Comparison of ENCODE assay signal across 20 mouse cellular contexts in the genomic region with DNA sequence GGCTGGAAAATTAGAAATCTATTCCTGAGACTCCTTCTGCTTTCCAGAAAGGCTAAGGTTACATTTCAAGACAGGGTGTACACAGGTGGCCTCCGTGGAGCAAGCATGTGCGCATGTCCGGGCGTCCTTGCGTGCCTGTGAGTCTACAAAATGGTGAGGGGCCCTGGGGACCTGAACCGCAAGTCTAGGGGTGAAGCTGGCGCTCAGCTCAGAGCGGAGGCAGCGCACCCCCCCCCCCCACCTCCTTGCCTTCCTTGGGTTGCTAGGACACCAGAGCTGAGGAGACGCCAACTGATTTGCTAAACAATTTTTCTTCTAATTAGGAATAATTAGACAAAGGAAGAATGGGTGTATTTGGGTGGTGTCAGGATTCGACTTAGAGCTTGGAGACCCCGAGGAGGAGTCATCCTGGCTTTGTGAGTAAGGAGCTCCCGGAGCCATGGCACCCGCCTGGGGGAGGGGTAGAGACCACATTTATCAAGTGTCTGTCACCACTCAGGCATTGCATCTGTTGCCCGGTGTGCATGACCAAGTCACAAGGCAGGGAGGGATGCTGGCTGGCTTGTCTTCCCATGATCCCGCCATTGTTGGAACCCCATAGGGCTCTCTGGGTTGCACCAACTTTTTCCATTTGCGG. TPM values are rescaled to one million over a fixed set of nuclear protein-coding genes. Genes with fewer than 3 reads are reported as not detected.
DNase-seq lines count a peak whose midpoint lies in the region; ATAC-seq and TF ChIP-seq lines count a peak whose summit lies in the region.
"Had no signal": no experiment of that assay in that cellular context is flagged by ENCODE, and none has a peak within 500 bp of the region (broad histone marks: within the 10 kb centered on the region; RNA-seq: fewer than 3 reads in every experiment).

No protein-coding gene starts in this region.

- H3K9me3 ChIP-seq in embryonic facial prominence, embryonic 14.5 days (ENCODE audit: control insufficient read depth, low read length) = no peaks in the 10 kb centered on the region
- H3K9me3 ChIP-seq in embryonic facial prominence, embryonic 10.5 days = no peaks in the 10 kb centered on the region
- no peaks in the 10 kb centered on the region for H3K9me3 ChIP-seq in hindbrain, embryonic 13.5 days
- H3K9me3 ChIP-seq: lung, embryonic 15.5 days had no signal

- intact Hi-C loops in left cerebral cortex, postnatal 4 days (cut with DNase I) = no loop called here
- intact Hi-C loops in left cerebral cortex, postnatal 14 days (cut with DNase I) = no loop called here

- ATAC-seq in embryonic facial prominence, embryonic 14.5 days (ENCODE audit: low read depth) = peak; percentile 58; the same call in 1 of the 2 replicates
- ATAC-seq in hindbrain, embryonic 13.5 days (ENCODE audit: low FRiP score) = peak; percentile 85
- ATAC-seq: intestine, postnatal 0 days had no signal

- no peak overlapping the region for H3K27ac ChIP-seq in embryonic facial prominence, embryonic 14.5 days (replicated peaks; ENCODE audit: low read depth, low read length)
- H3K27ac ChIP-seq in embryonic facial prominence, embryonic 10.5 days (replicated peaks) = no peak overlapping the region
- H3K27ac ChIP-seq in hindbrain, embryonic 13.5 days = no peak overlapping the region
- H3K27ac ChIP-seq: heart, adult 2 months; lung, embryonic 15.5 days had no signal

- TF ChIP-seq CTCF in lung, adult 2 months (IDR thresholded peaks at IDR 0.05; ENCODE audit: insufficient read depth, low read length) = no peak

- H3K4me2 ChIP-seq in embryonic facial prominence, embryonic 14.5 days (ENCODE audit: low read depth, low read length) = no peak overlapping the region
- peak overlapping the region; percentile 25; the same call in 1 of the 2 replicates for H3K4me2 ChIP-seq in hindbrain, embryonic 13.5 days
- H3K4me2 ChIP-seq: lung, embryonic 15.5 days had no signal

- no peaks in the 10 kb centered on the region for H3K27me3 ChIP-seq in embryonic facial prominence, embryonic 14.5 days (replicated peaks; ENCODE audit: control insufficient read depth, insufficient read depth, low read length)
- no peaks in the 10 kb centered on the region for H3K27me3 ChIP-seq in embryonic facial prominence, embryonic 10.5 days (replicated peaks; ENCODE audit: low read depth, poor library complexity, severe bottlenecking)
- H3K27me3 ChIP-seq in hindbrain, embryonic 13.5 days = peaks cover 12% of the 10 kb centered on the region; the same call in 1 of the 2 replicates
- H3K27me3 ChIP-seq: lung, embryonic 15.5 days had no signal

- H3K36me3 ChIP-seq in embryonic facial prominence, embryonic 14.5 days (ENCODE audit: control insufficient read depth, insufficient read depth, low read length) = no peaks in the 10 kb centered on the region
- H3K36me3 ChIP-seq in embryonic facial prominence, embryonic 10.5 days (replicated peaks) = no peaks in the 10 kb centered on the region
- H3K36me3 ChIP-seq in hindbrain, embryonic 13.5 days = no peaks in the 10 kb centered on the region
- H3K36me3 ChIP-seq: lung, embryonic 15.5 days had no signal

- TF ChIP-seq POLR2A in lung, adult 2 months (IDR thresholded peaks at IDR 0.05; ENCODE audit: borderline replicate concordance, extremely low read depth, low read depth, low read length) = no peak

- no peak for DNase-seq in embryonic facial prominence, embryonic 14.5 days (ENCODE audit: low spot score)
- no peak for DNase-seq in embryonic facial prominence, embryonic 10.5 days (ENCODE audit: low spot score)
- peak; percentile 30 for DNase-seq in left cerebral cortex, postnatal 4 days
- DNase-seq in left cerebral cortex, postnatal 14 days (ENCODE audit: low spot score in 2 of 2) = no peak
- peak; percentile 59 for DNase-seq in retina, embryonic 14.5 days (ENCODE audit: low spot score)
- no peak for DNase-seq in layer of hippocampus, adult 18-20 months (ENCODE audit: low spot score in 2 of 2)
- DNase-seq in lung, adult 2 months = no peak
- DNase-seq: cerebellum, adult 9-10 months; heart, adult 2 months; heart, postnatal 10 days; liver; thymus, postnatal 36 days had no signal

- no peak overlapping the region for H3K4me3 ChIP-seq in embryonic facial prominence, embryonic 14.5 days (ENCODE audit: low read depth, low read length)
- no peak overlapping the region for H3K4me3 ChIP-seq in embryonic facial prominence, embryonic 10.5 days
- no peak overlapping the region for H3K4me3 ChIP-seq in hindbrain, embryonic 13.5 days
- H3K4me3 ChIP-seq in lung, adult 2 months (replicated peaks; ENCODE audit: extremely low read depth, low read depth, low read length) = no peak overlapping the region
- H3K4me3 ChIP-seq: heart, adult 2 months; lung, embryonic 15.5 days; myocyte had no signal

- 75% methylated on average over 17 of the region's 17 CpGs for WGBS in embryonic facial prominence, embryonic 14.5 days
- 86% methylated on average over 17 of the region's 17 CpGs for WGBS in embryonic facial prominence, embryonic 10.5 days
- 46% methylated on average over 17 of the region's 17 CpGs for WGBS in hindbrain, embryonic 13.5 days
- 86% methylated on average over 17 of the region's 17 CpGs for WGBS in lung, adult 2 months

- H3K9ac ChIP-seq in embryonic facial prominence, embryonic 14.5 days (ENCODE audit: low read depth, low read length) = no peak overlapping the region
- H3K9ac ChIP-seq in hindbrain, embryonic 13.5 days = no peak overlapping the region
- H3K9ac ChIP-seq: lung, embryonic 15.5 days had no signal

- no peaks in the 10 kb centered on the region for H3K4me1 ChIP-seq in embryonic facial prominence, embryonic 14.5 days (ENCODE audit: control insufficient read depth, insufficient read depth, low read length)
- H3K4me1 ChIP-seq in embryonic facial prominence, embryonic 10.5 days = 0 out of 2 replicates have a peak, but pooled peaks cover 3% of the 10 kb centered on the region
- H3K4me1 ChIP-seq in hindbrain, embryonic 13.5 days (replicated peaks) = peaks cover 13% of the 10 kb centered on the region
- H3K4me1 ChIP-seq in lung, adult 2 months (ENCODE audit: control insufficient read depth, insufficient read depth, low read length) = no peaks in the 10 kb centered on the region

RNA-seq across cellular contexts. Expression of a gene that starts 17.7 kb away (rescaled TPM):
- 1.1 and 1.4 TPM in 2 replicates for polyA plus RNA-seq in embryonic facial prominence, embryonic 14.5 days (2014; fragmentation: Nextera tagmentation; extraction: Ambion mirVana)
- polyA plus RNA-seq in embryonic facial prominence, embryonic 10.5 days (2016; fragmentation: Nextera tagmentation; extraction: Ambion mirVana) = 1.2 and 1.7 TPM in 2 replicates
- total RNA-seq in left cerebral cortex, postnatal 4 days (2021) = under 1 TPM in 1 of 2 experiments, not detected in 1; 0.20 TPM
- not detected for total RNA-seq in left cerebral cortex, postnatal 14 days (2021)
- 0.18 and 0.25 TPM in 2 replicates for polyA plus RNA-seq in hindbrain, embryonic 13.5 days (2015; fragmentation: Nextera tagmentation; extraction: Ambion mirVana)
- total RNA-seq in layer of hippocampus, adult 18-20 months (2021) = not detected
- polyA plus RNA-seq in lung, adult 2 months (2012; rRNA removed) = 1.3 and 1.9 TPM in 2 replicates
- total RNA-seq: layer of hippocampus, adult 8-10 months; megakaryocyte, adult 5-6 weeks had no signal
- polyA plus RNA-seq: spleen, adult 2 months had no signal

RNA-seq across cellular contexts. Expression of a gene that starts 21.8 kb away (rescaled TPM):
- polyA plus RNA-seq in embryonic facial prominence, embryonic 14.5 days (2014; fragmentation: Nextera tagmentation; extraction: Ambion mirVana) = 0.60 and 1.3 TPM in 2 replicates
- polyA plus RNA-seq in embryonic facial prominence, embryonic 10.5 days (2016; fragmentation: Nextera tagmentation; extraction: Ambion mirVana) = not detected in 2 replicates
- not detected for total RNA-seq in left cerebral cortex, postnatal 4 days (2021)
- not detected for total RNA-seq in left cerebral cortex, postnatal 14 days (2021)
- 0.26 TPM in 1 of 2 replicates, not detected in the other for polyA plus RNA-seq in hindbrain, embryonic 13.5 days (2015; fragmentation: Nextera tagmentation; extraction: Ambion mirVana)
- total RNA-seq in layer of hippocampus, adult 18-20 months (2021) = not detected
- polyA plus RNA-seq in lung, adult 2 months (2012; rRNA removed) = 0.19 and 3.7 TPM in 2 replicates
- total RNA-seq: adrenal gland, adult 18-20 months; heart, adult 2 months; heart, postnatal 10 days; layer of hippocampus, adult 8-10 months had no signal
- polyA plus RNA-seq: spleen, adult 2 months had no signal

RNA-seq across cellular contexts. Expression of a gene that starts 45.0 kb away (rescaled TPM):
- 5.4 and 5.7 TPM in 2 replicates for polyA plus RNA-seq in embryonic facial prominence, embryonic 14.5 days (2014; fragmentation: Nextera tagmentation; extraction: Ambion mirVana)
- 8.0 and 8.2 TPM in 2 replicates for polyA plus RNA-seq in embryonic facial prominence, embryonic 10.5 days (2016; fragmentation: Nextera tagmentation; extraction: Ambion mirVana)
- under 1 TPM; 0.60 to 0.70 TPM for total RNA-seq in left cerebral cortex, postnatal 4 days (2021)
- total RNA-seq in left cerebral cortex, postnatal 14 days (2021) = under 1 TPM; 0.22 to 0.30 TPM
- polyA plus RNA-seq in hindbrain, embryonic 13.5 days (2015; fragmentation: Nextera tagmentation; extraction: Ambion mirVana) = 0.30 and 0.54 TPM in 2 replicates
- under 1 TPM; 0.18 to 0.25 TPM for total RNA-seq in layer of hippocampus, adult 18-20 months (2021)
- polyA plus RNA-seq in lung, adult 2 months (2012; rRNA removed) = 3.1 and 7.3 TPM in 2 replicates
- total RNA-seq: adrenal gland, adult 18-20 months; heart, adult 2 months; megakaryocyte, adult 5-6 weeks had no signal

Comparison
In these comparisons a context has a peak if more than half of its experiments do, and no peak if none do; other contexts are left out.
1. DNase-seq: peak in left cerebral cortex, postnatal 4 days (single experiment) and retina, embryonic 14.5 days (single experiment); none in embryonic facial prominence, embryonic 14.5 days (single experiment), embryonic facial prominence, embryonic 10.5 days (single experiment), left cerebral cortex, postnatal 14 days (0 of 2), layer of hippocampus, adult 18-20 months (0 of 2) and lung, adult 2 months (single experiment).